Mouse (Mus musculus) C2C12 (cell line): ENCODE results near the gene Ibtk. TPM values are rescaled to one million over a fixed set of nuclear protein-coding genes. Genes with fewer than 3 reads are reported as not detected.
"Not testable (repeated sequence)": the region's sequence is repeated elsewhere in the genome, so short reads cannot be mapped to it uniquely, and the experiment has no call there.

Experiments used
- H3K27me3 ChIP-seq: one replicate; pipeline ENCODE4 v1.6.1; 2011; ENCODE audit not compliant: control insufficient read depth, insufficient read depth, insufficient read length
- H3K36me3 ChIP-seq: one replicate; pipeline ENCODE4 v1.6.1; 2011; ENCODE audit not compliant: control insufficient read depth, insufficient read depth
- H3K4me3 ChIP-seq: one replicate; pipeline ENCODE4 v1.5.1; 2011; ENCODE audit warnings: mild to moderate bottlenecking, control low read depth; ENCODE audit not compliant: poor library complexity, insufficient read depth, severe bottlenecking
- H3K79me2 ChIP-seq: one replicate; pipeline ENCODE4 v1.6.1; 2011; ENCODE audit not compliant: control insufficient read depth, insufficient read depth
- H3K79me3 ChIP-seq: one replicate; pipeline ENCODE4 v1.6.1; 2011; ENCODE audit warnings: low read depth, control low read depth
- H3ac ChIP-seq: one replicate; pipeline ENCODE3; 2011; ENCODE audit warnings: low read depth; ENCODE audit not compliant: control insufficient read depth, insufficient read length
- CEBPB ChIP-seq: IDR thresholded peaks from one replicate; pipeline ENCODE4 v1.6.1; 2011; ENCODE audit warnings: low read depth, mild to moderate bottlenecking, control low read depth, moderate library complexity
- CTCF ChIP-seq: IDR thresholded peaks from one replicate; pipeline ENCODE4 v1.5.1; 2011; ENCODE audit not compliant: control insufficient read depth, insufficient read depth, insufficient read length
- FOSL1 ChIP-seq: IDR thresholded peaks from one replicate; pipeline ENCODE4 v1.8.0; 2011; ENCODE audit warnings: mild to moderate bottlenecking, low read length; ENCODE audit not compliant: poor library complexity, insufficient read depth, severe bottlenecking
- MAX ChIP-seq: IDR thresholded peaks from one replicate; pipeline ENCODE4 v1.6.1; 2011; ENCODE audit warnings: mild to moderate bottlenecking, control low read depth
- MYOD1 ChIP-seq: IDR thresholded peaks from one replicate; pipeline ENCODE4 v1.6.1; 2011; ENCODE audit warnings: low read depth; ENCODE audit not compliant: control insufficient read depth, insufficient read length
- MYOG ChIP-seq: IDR thresholded peaks from one replicate; pipeline ENCODE4 v1.6.1; 2011; ENCODE audit not compliant: control insufficient read depth, insufficient read length; ENCODE audit errors: extremely low read depth
- USF1 ChIP-seq: IDR thresholded peaks from one replicate; pipeline ENCODE4 v1.6.1; 2011; ENCODE audit warnings: low read depth, mild to moderate bottlenecking, control low read depth, moderate library complexity
- long read RNA-seq, 2 experiments: library from polyadenylated mRNA; unstranded; transcript quantifications; one replicate each; pipeline ENCODE4 v2.0.0; 2019 to 2020
- polyA plus RNA-seq: library from polyadenylated mRNA; unstranded; fragments of >200 nt; fragmentation: generic; extraction: Trizol; gene quantifications from one replicate; pipeline ENCODE4 v1.2.1, GENCODE M21; 2012; ENCODE audit warnings: missing spikeins

The Ibtk gene
- 8.3 TPM for polyA plus RNA-seq
- long read RNA-seq, experiment 1, partial matches to known transcripts: 2 of 3 reads
- long read RNA-seq, experiment 1, other reads (novel, unspliced or antisense): 1 of 3 reads
- long read RNA-seq, experiment 2, full-length matches to known transcripts: 39 of 151 reads
- long read RNA-seq, experiment 2, partial matches to known transcripts: 78 of 151 reads
- long read RNA-seq, experiment 2, other reads (novel, unspliced or antisense): 34 of 151 reads

DNA sequence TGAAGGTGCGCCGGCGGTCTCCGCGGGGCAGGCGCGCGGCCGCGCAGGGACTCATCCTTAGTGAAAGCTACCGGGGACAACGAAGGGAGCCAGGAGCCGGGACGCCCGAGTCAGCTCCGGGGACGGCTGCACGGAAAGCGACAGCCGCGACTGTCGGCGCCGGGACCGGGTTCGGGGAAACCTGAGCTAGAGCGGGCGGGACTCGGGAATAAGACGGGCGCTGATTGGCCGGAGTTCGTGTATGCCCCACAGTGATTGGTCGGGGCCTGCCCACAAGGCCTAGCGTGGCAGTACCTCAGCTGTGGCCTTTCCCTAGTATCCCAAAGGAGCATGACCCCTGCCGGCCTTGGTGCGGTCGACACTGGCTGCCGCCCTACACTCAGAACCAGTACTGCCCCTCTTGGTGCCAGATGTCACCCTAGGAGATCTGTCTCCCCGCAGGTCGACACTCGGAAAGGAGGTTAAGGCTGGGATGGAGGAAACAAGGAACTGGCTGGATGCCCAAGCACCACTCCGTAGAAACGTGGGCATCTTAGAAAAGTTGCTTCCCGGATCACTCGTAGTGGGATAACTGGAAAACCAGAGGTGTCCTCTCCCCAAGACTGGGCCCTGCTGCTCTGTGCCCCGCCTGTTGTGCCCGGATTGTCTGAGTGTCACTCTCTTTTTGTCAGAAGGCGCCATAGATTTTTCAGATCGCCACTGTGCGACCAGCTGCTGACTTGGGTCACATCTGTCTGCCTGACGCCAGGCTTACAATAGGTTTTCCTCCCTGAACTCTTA is at the start of gene Ibtk:
Gene Ibtk (minus strand): TSS at position 193 of the 780 bp plus-strand sequence.
- Histone ChIP-seq H3ac (peak within 1 kb of the TSS; percentile 63), H3K27me3 (no peaks in the 10 kb centered on the region), H3K79me3 (peaks cover 37% of the 10 kb centered on the region), H3K79me2 (peaks cover 47% of the 10 kb centered on the region), H3K36me3 (no peaks in the 10 kb centered on the region), H3K4me3 (peak within 1 kb of the TSS; percentile 59)
- TF ChIP-seq MAX (peak; percentile 36), CTCF (peak; percentile 8), USF1 (no peak)

DNA sequence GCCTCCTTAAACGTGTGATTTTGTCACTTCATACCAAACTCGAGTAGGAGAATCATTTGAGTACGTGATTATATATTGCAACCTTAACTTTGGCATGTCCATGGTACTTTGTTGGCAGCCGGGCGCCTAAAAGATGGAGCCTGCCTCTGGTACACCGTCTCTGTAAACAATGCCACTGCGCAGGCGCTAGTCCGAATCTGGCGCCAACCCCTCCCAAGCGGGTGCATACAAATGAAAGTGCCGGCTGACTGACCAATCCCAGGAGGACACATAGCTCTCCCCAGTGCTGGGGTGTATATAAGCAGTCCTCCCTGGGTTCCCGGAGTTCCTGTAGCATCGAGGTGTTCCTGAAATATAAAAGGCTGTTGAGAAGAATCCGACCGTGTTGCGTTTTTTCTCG is 42.4 kb upstream of the Ibtk start:
- H3K79me3 ChIP-seq, H3K79me2 ChIP-seq, H3K4me3 ChIP-seq, H3K36me3 ChIP-seq, H3ac ChIP-seq, H3K27me3 ChIP-seq: not testable (repeated sequence)

DNA sequence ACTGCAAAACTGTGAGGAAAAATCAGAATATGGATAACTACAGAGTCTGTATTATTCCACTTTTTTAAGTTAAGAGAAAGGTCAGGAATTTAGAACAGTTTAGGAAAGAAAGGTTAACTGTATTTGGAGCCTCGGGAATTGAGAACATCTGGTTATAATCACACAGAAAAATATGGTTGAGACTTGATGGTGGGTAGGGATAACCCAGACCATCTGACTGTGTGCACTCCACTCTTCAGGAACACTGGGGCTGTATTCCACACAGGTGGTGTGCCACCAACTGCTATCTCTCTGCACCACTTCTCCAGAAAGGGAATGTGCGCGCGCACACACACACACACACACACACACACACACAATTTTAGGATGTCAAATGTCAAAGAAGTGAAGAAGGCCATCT is 31.1 kb upstream of the Ibtk start:
- no peaks in the 10 kb centered on the region for H3K79me2 ChIP-seq
- TF ChIP-seq MYOD1 (no peak), CEBPB (no peak), MAX (no peak), MYOG (no peak), USF1 (no peak), CTCF (no peak), FOSL1 (no peak)

DNA sequence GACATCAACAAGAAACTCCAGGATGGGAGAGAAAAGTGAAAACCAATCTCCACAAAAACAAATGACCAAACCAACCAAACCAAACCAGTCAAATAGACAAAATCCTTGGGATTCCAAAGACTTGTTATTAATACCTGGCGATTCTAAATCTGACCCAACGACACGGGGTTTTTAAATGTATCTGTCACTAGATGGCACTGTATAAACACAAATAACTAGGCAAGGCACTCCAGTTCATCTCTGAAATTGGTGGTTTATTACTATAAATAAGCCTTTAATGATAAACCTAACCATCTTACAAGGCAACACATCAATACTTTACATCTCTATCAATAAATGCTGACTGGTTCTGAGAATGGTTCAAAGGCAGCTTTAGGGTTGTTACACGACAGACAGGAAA is 30.3 kb upstream of the Ibtk start:
- H3K4me3 ChIP-seq: no peak overlapping the region
- TF ChIP-seq MYOD1 (no peak), MAX (no peak), USF1 (no peak), CTCF (no peak), FOSL1 (no peak), MYOG (no peak)
- H3K27me3 ChIP-seq: no peaks in the 10 kb centered on the region
- no peaks in the 10 kb centered on the region for H3K36me3 ChIP-seq
- no peak overlapping the region for H3ac ChIP-seq
- H3K79me3 ChIP-seq: no peaks in the 10 kb centered on the region
- H3K79me2 ChIP-seq: no peaks in the 10 kb centered on the region

More for the DNA sequence above, 31.1 kb upstream of the Ibtk start:
- Histone ChIP-seq H3K79me3 (no peaks in the 10 kb centered on the region), H3K4me3 (no peak overlapping the region), H3ac (no peak overlapping the region), H3K36me3 (no peaks in the 10 kb centered on the region), H3K27me3 (no peaks in the 10 kb centered on the region)

DNA sequence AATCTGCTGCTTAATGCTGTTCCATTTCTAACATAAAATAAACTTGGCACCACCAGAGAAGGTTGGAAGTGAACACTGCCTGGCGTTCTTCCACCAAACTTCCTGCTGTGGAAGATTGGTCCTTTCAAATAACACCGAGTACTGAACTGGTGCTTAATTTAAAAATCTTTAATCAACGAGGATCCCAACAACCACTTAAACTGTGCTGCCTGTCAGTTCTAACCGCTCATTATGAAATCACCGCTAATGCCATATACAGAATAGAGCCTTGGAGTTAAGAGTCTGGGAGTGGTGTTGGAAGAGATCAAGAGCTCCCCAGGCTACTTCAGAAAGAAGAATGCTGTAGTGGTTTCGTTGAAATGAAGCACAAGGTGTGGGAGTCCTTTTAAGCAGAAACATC is 28.4 kb upstream of the Ibtk start:
- Histone ChIP-seq H3K79me3 (no peaks in the 10 kb centered on the region), H3K79me2 (no peaks in the 10 kb centered on the region), H3ac (no peak overlapping the region), H3K4me3 (no peak overlapping the region), H3K36me3 (no peaks in the 10 kb centered on the region), H3K27me3 (no peaks in the 10 kb centered on the region)
- no peak for TF ChIP-seq CEBPB
- no peak for TF ChIP-seq MAX
- no peak for TF ChIP-seq CTCF
- TF ChIP-seq MYOG: no peak
- TF ChIP-seq MYOD1: no peak
- no peak for TF ChIP-seq FOSL1
- no peak for TF ChIP-seq USF1

DNA sequence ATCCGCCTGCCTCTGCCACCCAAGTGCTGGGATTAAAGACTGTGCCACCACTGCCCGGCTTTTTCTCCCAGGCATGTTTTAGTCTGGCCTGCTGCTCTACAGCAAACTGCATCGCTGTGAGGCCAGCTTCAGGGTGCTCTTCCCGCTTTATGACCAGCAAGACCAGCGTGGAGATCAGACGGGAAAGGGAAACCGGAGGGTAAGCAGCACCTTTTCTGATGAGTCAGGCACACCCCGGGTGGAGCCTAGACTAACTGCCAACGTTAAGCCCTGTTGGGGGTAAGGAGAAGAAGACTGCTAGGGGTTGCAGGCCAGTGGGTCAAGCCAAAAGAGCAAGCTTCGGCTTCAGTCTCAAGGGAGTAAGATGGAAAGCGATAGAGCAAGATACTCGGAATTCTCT is 23.1 kb upstream of the Ibtk start:
- no peaks in the 10 kb centered on the region for H3K79me3 ChIP-seq
- H3K36me3 ChIP-seq: no peaks in the 10 kb centered on the region
- no peak for TF ChIP-seq FOSL1
- no peak for TF ChIP-seq MAX
- TF ChIP-seq CEBPB: no peak
- TF ChIP-seq MYOD1: no peak
- TF ChIP-seq USF1: no peak
- no peak for TF ChIP-seq MYOG
- TF ChIP-seq CTCF: no peak
- no peaks in the 10 kb centered on the region for H3K27me3 ChIP-seq
- no peak overlapping the region for H3K4me3 ChIP-seq
- no peak overlapping the region for H3ac ChIP-seq
- H3K79me2 ChIP-seq: no peaks in the 10 kb centered on the region
